In genomic region chr9:71062976-71063375, GRCm38 (mm10) we compare ENCODE assay signal across 25 mouse cellular contexts.
"Had no signal": no experiment of that assay in that cellular context is flagged by ENCODE, and none has a peak within 500 bp of the region (broad histone marks: within the 10 kb centered on the region; RNA-seq: fewer than 3 reads in every experiment).

No protein-coding gene starts in this region.

- H3K4me1 ChIP-seq: limb, embryonic 12.5 days; limb, embryonic 15.5 days; liver, embryonic 12.5 days; liver, embryonic 15.5 days; lung, embryonic 15.5 days; midbrain, embryonic 15.5 days had no signal

- H3K27ac ChIP-seq: left cerebral cortex, adult 2 months; limb, embryonic 10.5 days; limb, embryonic 12.5 days; limb, embryonic 13.5 days; limb, embryonic 15.5 days; liver, embryonic 12.5 days; liver, embryonic 13.5 days; liver, embryonic 14.5 days; liver, embryonic 15.5 days; lung, embryonic 15.5 days; macrophage; midbrain, embryonic 12.5 days; midbrain, embryonic 13.5 days; midbrain, embryonic 15.5 days had no signal

- H3K36me3 ChIP-seq: limb, embryonic 10.5 days; limb, embryonic 12.5 days; limb, embryonic 13.5 days; limb, embryonic 15.5 days; liver, embryonic 12.5 days; liver, embryonic 13.5 days; liver, embryonic 15.5 days; lung, embryonic 15.5 days; midbrain, embryonic 10.5 days; midbrain, embryonic 12.5 days; midbrain, embryonic 13.5 days; midbrain, embryonic 15.5 days had no signal

- H3K9me3 ChIP-seq: limb, embryonic 10.5 days; limb, embryonic 12.5 days; limb, embryonic 13.5 days; limb, embryonic 15.5 days; liver, embryonic 12.5 days; liver, embryonic 13.5 days; liver, embryonic 15.5 days; lung, embryonic 15.5 days; midbrain, embryonic 10.5 days; midbrain, embryonic 12.5 days; midbrain, embryonic 13.5 days; midbrain, embryonic 15.5 days had no signal

- H3K4me3 ChIP-seq: left cerebral cortex, adult 2 months; limb, embryonic 10.5 days; limb, embryonic 12.5 days; limb, embryonic 13.5 days; limb, embryonic 15.5 days; liver, embryonic 12.5 days; liver, embryonic 13.5 days; liver, embryonic 15.5 days; lung, embryonic 15.5 days; megakaryocyte, embryonic 14.5 days; midbrain, embryonic 10.5 days; midbrain, embryonic 12.5 days; midbrain, embryonic 13.5 days; midbrain, embryonic 15.5 days; myocyte had no signal

- H3K27me3 ChIP-seq: limb, embryonic 12.5 days; limb, embryonic 13.5 days; limb, embryonic 15.5 days; liver, embryonic 12.5 days; liver, embryonic 13.5 days; lung, embryonic 15.5 days; midbrain, embryonic 12.5 days; midbrain, embryonic 13.5 days; midbrain, embryonic 15.5 days had no signal

- DNase-seq: left cerebral cortex, postnatal 4 days; liver; liver, embryonic 13.5 days; liver, postnatal 0 days; lung, adult 2 months; lung, embryonic 14.5 days; lung, postnatal 14 days; lung, postnatal 4 days; midbrain, embryonic 14.5 days had no signal
